Mouse (Mus musculus) telencephalon, adult 2 months (tissue): ENCODE measurements at regions not wholly inside any gene's neighbourhood (a gene's known extent, or its start where the extent isn't known, plus 50 kb on each side); places are given as distances from the start of the nearest gene placed in this dataset.
A peak's percentile ranks its signal among the peaks of the same experiment; 100 is the strongest.

Source experiments
- DNase-seq: peaks from one replicate; pipeline ENCODE4 v3.0.0-alpha.2; 2011; ENCODE audit warnings: low read depth, low spot score

DNA sequence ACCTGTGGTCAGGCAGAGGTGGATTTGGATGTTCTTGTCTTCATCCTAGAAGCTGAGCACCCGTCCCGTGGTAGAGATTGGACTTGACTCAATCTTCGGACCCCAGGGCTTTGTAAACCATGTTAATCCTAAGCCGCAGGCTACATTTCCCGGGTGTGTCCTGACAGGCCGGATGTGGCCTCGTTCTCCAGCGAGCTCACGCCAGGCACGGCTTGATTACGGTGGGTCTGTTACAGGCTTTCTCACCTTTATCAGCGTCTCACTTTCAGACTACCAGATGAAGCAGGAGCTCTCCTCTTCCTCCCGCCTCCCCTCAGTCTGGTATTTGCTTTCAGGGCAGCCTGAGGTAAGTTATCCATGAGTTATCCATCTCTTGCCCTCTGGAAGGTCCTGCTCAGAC, 156.4 kb upstream of the Six2 start:
- no peak for DNase-seq

DNA sequence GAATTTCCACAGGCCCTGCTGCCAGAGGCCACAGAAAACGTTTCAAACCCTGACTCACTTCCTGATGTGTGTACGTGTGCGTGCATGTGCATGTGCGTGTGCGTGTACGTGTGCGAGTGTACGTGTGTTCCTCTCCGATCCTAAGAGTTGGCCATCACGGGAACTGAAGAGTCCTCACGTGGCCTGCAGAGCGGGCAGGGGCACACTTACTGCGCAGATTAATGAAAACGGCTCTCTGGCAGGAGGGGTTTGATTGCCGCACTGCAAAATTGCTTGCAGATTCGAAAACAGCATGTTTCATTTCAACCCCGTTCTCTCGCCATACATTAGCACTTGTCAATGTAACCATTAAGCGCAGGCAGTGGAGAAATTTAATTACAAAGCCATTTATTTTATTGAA, 135.0 kb upstream of the Six2 start:
- DNase-seq = no peak

GRCm38 (mm10) chr17:85821861-85822260, 133.8 kb upstream of the Six2 start:
- no peak for DNase-seq

GRCm38 (mm10) chr17:85818098-85818855, 130.2 kb upstream of the Six2 start:
- DNase-seq = no peak

- no peak for DNase-seq
These were observed 128.4 kb upstream of the Six2 start for GRCm38 (mm10) chr17:85816521-85816920.

GRCm38 (mm10) chr17:85816056-85816455, 128.0 kb upstream of the Six2 start:
- DNase-seq = no peak

- DNase-seq = no peak
These were observed 120.5 kb upstream of the Six2 start for GRCm38 (mm10) chr17:85808580-85808979.

GRCm38 (mm10) chr17:85805726-85806359, 117.8 kb upstream of the Six2 start:
- DNase-seq = no peak

DNA sequence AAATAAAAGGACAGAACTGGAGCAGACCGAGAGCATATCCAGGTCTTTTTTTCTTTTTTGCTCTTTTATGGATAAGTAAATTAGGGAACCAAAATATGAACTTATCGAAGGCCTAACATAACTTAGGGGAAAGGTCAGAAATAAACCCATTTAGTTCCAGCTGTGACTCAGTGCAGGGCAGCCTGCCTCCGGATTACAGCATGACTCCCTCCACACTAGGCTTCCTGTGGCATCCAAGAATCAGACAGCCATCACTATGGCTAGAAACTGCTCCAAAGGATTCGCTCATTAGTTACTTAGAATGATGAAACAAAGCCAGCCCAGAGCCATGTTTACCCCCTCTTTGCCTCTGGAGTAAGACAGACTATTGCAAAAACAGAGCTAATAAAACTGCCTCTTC, 116.6 kb upstream of the Six2 start:
- DNase-seq = no peak

DNA sequence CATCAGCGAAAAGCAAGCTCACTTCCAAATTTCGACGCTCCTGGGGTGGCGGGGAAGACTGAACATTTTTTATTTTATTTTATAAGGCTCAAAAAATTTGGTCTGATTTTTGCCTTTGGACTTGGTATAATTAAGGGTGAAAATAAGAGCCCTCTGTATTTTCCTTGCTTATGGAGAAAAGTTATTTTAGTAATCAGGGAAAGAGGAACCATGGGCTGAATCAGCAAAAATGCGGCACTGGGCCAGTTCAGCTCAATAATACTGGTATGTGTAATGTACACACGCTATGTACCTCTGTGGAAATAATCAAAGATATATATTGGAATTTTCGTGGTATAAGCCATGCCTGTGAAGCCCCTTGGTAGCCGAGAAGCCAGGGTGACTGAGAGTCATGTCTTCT, 113.7 kb upstream of the Six2 start:
- no peak for DNase-seq

DNA sequence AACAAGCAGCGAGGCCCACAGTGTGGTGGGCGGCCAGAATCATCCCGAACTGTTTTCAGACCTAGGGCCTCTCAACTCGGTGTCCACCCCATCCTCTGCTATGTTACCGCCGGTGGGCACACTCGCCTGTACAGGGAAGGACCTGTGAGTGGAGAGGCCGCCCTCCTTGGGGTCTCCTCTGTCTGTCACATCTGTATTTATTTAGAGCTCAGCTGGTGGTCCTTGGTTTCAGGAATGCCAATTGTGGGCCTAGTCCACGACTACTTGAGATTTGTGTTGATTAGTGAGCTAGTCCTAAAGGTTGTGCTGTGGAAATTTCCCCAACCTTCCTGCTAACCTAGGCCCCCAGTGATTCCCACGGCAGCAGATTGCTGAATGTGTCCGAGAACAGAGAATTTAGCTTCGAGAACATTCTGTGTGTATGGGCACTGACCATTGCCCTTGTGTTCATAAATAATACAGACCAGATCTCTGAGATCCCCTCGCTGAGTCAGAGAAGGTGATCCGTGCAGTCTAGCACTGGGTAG, 113.1 kb upstream of the Six2 start:
- DNase-seq = no peak

DNA sequence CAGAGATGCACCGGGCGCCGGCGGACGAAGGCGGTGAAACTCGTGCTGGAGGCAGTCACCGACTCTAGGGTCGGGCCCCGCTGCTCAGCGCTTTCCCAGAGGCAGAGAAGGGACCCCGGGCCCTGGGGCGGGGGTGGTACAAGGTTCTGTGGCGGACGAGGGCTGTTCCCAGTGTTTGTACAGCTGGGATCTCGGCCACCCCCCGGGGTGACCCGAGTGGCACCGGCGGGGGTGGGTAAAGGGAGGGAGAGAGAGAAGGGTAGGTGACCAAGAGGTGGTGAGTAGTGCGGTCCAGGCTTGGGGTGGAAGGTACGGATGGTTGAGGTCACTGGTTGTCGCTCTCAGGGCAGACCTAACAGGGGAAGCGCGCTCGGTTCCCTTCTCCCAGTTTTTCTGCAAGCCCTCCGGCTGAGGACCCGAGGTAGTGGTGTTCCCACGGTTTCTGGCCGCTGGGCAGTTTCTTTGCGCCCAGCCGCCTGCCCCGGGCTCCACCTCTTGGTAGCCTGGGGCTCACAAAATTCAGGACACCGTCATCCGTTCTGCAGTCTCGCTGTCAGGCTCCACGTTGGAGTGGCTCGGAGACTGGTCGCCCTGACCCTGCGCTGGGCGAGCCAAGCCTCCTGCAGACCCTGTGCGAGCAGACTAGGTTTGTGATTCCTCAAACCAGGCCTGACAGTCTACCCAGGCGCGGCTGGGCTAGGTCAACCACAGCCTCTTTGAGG, 112.4 kb upstream of the Six2 start:
- DNase-seq = no peak

GRCm38 (mm10) chr17:85799865-85800356, 111.8 kb upstream of the Six2 start:
- no peak for DNase-seq

DNA sequence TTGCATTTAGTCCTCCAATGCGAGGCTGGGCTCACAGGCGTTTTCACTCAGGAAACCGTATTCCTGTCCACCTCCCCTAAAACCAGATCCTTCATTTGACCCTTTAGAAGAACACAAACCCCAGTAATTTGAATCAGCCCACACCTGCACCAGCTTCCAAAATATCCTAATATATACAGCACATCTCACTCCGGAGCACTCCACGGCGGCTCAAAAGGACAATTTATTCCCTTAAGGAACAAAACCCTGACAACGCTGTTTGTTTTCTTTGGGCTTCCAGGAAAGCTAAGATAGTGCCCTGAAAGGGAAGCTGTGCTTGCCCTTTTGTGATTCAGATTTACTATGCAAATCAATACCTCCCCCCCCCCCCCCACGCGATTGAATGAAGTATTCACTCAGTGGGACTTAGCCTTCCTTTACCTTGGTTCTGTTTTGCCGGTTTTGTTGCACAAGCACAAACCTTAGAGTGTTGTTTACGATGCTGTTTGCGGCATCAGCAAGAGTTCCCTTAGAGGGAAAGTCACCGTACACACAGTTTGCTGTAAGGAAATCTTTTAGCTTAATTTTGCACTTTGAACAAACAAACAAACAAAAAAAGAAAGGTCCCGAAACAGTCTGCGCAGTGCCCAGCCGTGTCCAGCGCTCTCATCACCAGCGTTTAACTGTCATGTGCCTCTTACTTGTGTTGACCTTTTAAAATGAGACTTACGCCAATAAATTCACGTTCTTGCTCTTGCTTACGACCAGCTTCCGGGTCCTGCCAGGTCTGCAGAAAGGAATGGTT, 111.2 kb upstream of the Six2 start:
- DNase-seq = no peak

DNA sequence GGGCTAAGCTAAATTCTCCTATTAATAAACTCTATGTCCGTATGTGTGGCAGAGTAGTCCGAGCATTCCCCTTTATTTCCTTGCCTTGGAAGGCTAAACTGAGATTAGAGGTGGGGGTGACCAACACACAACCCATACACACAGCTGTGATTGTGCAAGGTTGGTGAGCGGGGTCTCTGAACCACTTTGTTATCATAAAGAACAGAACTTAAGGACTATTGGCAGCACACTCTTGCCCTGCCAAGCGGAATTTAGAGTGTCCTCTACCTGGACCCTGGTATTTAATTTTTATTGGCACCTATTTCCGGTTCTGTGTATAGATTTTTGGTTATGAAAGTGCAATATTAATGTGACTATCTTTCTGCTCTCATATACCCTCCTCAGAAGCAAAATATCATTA, 109.7 kb upstream of the Six2 start:
- no peak for DNase-seq

- DNase-seq = no peak
These were observed 107.7 kb upstream of the Six2 start for GRCm38 (mm10) chr17:85795820-85796219.

GRCm38 (mm10) chr17:85785625-85786294, 97.7 kb upstream of the Six2 start:
- DNase-seq = no peak

GRCm38 (mm10) chr17:85780477-85780876, 92.4 kb upstream of the Six2 start:
- DNase-seq = no peak

GRCm38 (mm10) chr17:85776876-85777275, 88.8 kb upstream of the Six2 start:
- peak; percentile 53 for DNase-seq

GRCm38 (mm10) chr17:85768341-85768740, 80.3 kb upstream of the Six2 start:
- DNase-seq = no peak
